28 mouse cellular contexts compared by ENCODE assay signal in genomic region chr6:134526275-134526674, GRCm38 (mm10). TPM values are rescaled to one million over a fixed set of nuclear protein-coding genes. Genes with fewer than 3 reads are reported as not detected.
A peak's percentile ranks its signal among the peaks of the same experiment; 100 is the strongest.
DNase-seq lines count a peak whose midpoint lies in the region; ATAC-seq lines count a peak whose summit lies in the region.
"Had no signal": no experiment of that assay in that cellular context is flagged by ENCODE, and none has a peak within 500 bp of the region (broad histone marks: within the 10 kb centered on the region; RNA-seq: fewer than 3 reads in every experiment).

No protein-coding gene starts in this region.

- 55% methylated on average over 5 of the region's 5 CpGs for WGBS in kidney, embryonic 15.5 days
- WGBS in liver, embryonic 13.5 days (ENCODE audit: insufficient replicate concordance): 20% methylated on average over 5 of the region's 5 CpGs
- WGBS in forebrain, embryonic 13.5 days: 93% methylated on average over 5 of the region's 5 CpGs
- 89% methylated on average over 5 of the region's 5 CpGs for WGBS in hindbrain, embryonic 12.5 days

- no peaks in the 10 kb centered on the region for H3K27me3 ChIP-seq in kidney, embryonic 15.5 days
- H3K27me3 ChIP-seq in liver, embryonic 13.5 days: no peaks in the 10 kb centered on the region
- no peaks in the 10 kb centered on the region for H3K27me3 ChIP-seq in forebrain, embryonic 13.5 days
- H3K27me3 ChIP-seq in hindbrain, embryonic 12.5 days: no peaks in the 10 kb centered on the region
- H3K27me3 ChIP-seq: embryonic facial prominence, embryonic 13.5 days; hindbrain, embryonic 13.5 days; midbrain, embryonic 12.5 days; neural tube, embryonic 12.5 days had no signal

- no peak overlapping the region for H3K9ac ChIP-seq in kidney, embryonic 15.5 days
- peak overlapping the region; percentile 42 for H3K9ac ChIP-seq in liver, embryonic 13.5 days
- H3K9ac ChIP-seq in forebrain, embryonic 13.5 days: no peak overlapping the region
- H3K9ac ChIP-seq in hindbrain, embryonic 12.5 days: no peak overlapping the region
- H3K9ac ChIP-seq: forebrain, postnatal 0 days; hindbrain, embryonic 13.5 days; lung, embryonic 14.5 days; midbrain, embryonic 12.5 days; neural tube, embryonic 12.5 days had no signal

- no peak for DNase-seq in kidney, postnatal 14 days
- DNase-seq in c-Kit-positive CD71-positive TER-119-positive erythroid progenitor cells, embryonic 14.5 days (ENCODE audit: low spot score): peak; percentile 54
- DNase-seq in liver, embryonic 13.5 days: peak; percentile 65
- DNase-seq in left cerebral cortex, adult 8-10 months (ENCODE audit: low spot score in 2 of 2): no peak
- DNase-seq: adrenal gland, adult 2 months; adrenal gland, postnatal 36 days; cerebellum, adult 11 months; cerebellum, adult 9-10 months; forebrain, postnatal 0 days; gastrocnemius, postnatal 36 days; heart, adult 18-20 months; heart, postnatal 36 days; left cerebral cortex, postnatal 4 days; lung, embryonic 14.5 days; lung, postnatal 14 days; thymus, postnatal 14 days had no signal

- H3K27ac ChIP-seq in kidney, embryonic 15.5 days: peak overlapping the region; percentile 67
- H3K27ac ChIP-seq in liver, embryonic 13.5 days: peak overlapping the region; percentile 75
- H3K27ac ChIP-seq in forebrain, embryonic 13.5 days: no peak overlapping the region
- no peak overlapping the region for H3K27ac ChIP-seq in hindbrain, embryonic 12.5 days
- H3K27ac ChIP-seq: hindbrain, embryonic 13.5 days; midbrain, embryonic 12.5 days; neural tube, embryonic 12.5 days had no signal

- no peak overlapping the region for H3K4me3 ChIP-seq in kidney, embryonic 15.5 days (replicated peaks)
- H3K4me3 ChIP-seq in liver, embryonic 13.5 days (replicated peaks): 0 out of 2 replicates have a peak overlapping the region, but pooled peaks have one; percentile 11
- H3K4me3 ChIP-seq in forebrain, embryonic 13.5 days: no peak overlapping the region
- H3K4me3 ChIP-seq in hindbrain, embryonic 12.5 days: no peak overlapping the region
- H3K4me3 ChIP-seq: embryonic facial prominence, embryonic 13.5 days; hindbrain, embryonic 13.5 days; midbrain, embryonic 12.5 days; myocyte; neural tube, embryonic 12.5 days had no signal

- no peak for ATAC-seq in kidney, embryonic 15.5 days (replicated peaks; ENCODE audit: low FRiP score)
- ATAC-seq in liver, embryonic 13.5 days (ENCODE audit: low read depth): peak; percentile 90
- peak; percentile 95 for ATAC-seq in megakaryocyte progenitor cell, adult 5-6 weeks (replicated peaks; ENCODE audit: poor library complexity)
- ATAC-seq in forebrain, embryonic 13.5 days: no peak
- no peak for ATAC-seq in hindbrain, embryonic 12.5 days (ENCODE audit: low FRiP score)
- ATAC-seq: activated CD4-positive, CD25-positive, alpha-beta regulatory T cell, adult 4 months; forebrain, postnatal 0 days; intestine, postnatal 0 days had no signal

- H3K4me1 ChIP-seq in kidney, embryonic 15.5 days: peaks cover 51% of the 10 kb centered on the region
- H3K4me1 ChIP-seq in liver, embryonic 13.5 days (replicated peaks): peaks cover 80% of the 10 kb centered on the region
- H3K4me1 ChIP-seq in forebrain, embryonic 13.5 days: peaks cover 21% of the 10 kb centered on the region
- H3K4me1 ChIP-seq in hindbrain, embryonic 12.5 days: peaks cover 19% of the 10 kb centered on the region

- no peaks in the 10 kb centered on the region for H3K9me3 ChIP-seq in kidney, embryonic 15.5 days (replicated peaks)
- no peaks in the 10 kb centered on the region for H3K9me3 ChIP-seq in liver, embryonic 13.5 days (replicated peaks)
- H3K9me3 ChIP-seq in forebrain, embryonic 13.5 days (replicated peaks): 0 out of 2 replicates have a peak, but pooled peaks cover 3% of the 10 kb centered on the region
- no peaks in the 10 kb centered on the region for H3K9me3 ChIP-seq in hindbrain, embryonic 12.5 days (replicated peaks)
- H3K9me3 ChIP-seq: embryonic facial prominence, embryonic 13.5 days; hindbrain, embryonic 13.5 days; neural tube, embryonic 12.5 days had no signal

- peaks cover 9% of the 10 kb centered on the region for H3K36me3 ChIP-seq in kidney, embryonic 15.5 days
- H3K36me3 ChIP-seq in liver, embryonic 13.5 days: peaks cover 7% of the 10 kb centered on the region
- H3K36me3 ChIP-seq in forebrain, embryonic 13.5 days (ENCODE audit: poor library complexity, severe bottlenecking): peaks cover 7% of the 10 kb centered on the region
- 0 out of 2 replicates have a peak, but pooled peaks cover 3% of the 10 kb centered on the region for H3K36me3 ChIP-seq in hindbrain, embryonic 12.5 days
- H3K36me3 ChIP-seq: midbrain, embryonic 12.5 days had no signal

- no peak overlapping the region for H3K4me2 ChIP-seq in kidney, embryonic 15.5 days
- peak overlapping the region; percentile 47 for H3K4me2 ChIP-seq in liver, embryonic 13.5 days
- no peak overlapping the region for H3K4me2 ChIP-seq in forebrain, embryonic 13.5 days
- no peak overlapping the region for H3K4me2 ChIP-seq in hindbrain, embryonic 12.5 days (replicated peaks)
- H3K4me2 ChIP-seq: embryonic facial prominence, embryonic 13.5 days; heart, embryonic 11.5 days; hindbrain, embryonic 13.5 days; lung, embryonic 14.5 days; midbrain, embryonic 12.5 days; neural tube, embryonic 12.5 days had no signal

RNA-seq across cellular contexts. Expression of gene Lrp6, which starts 40.5 kb away (rescaled TPM):
- polyA plus RNA-seq in kidney, embryonic 15.5 days (2015; fragmentation: Nextera tagmentation; extraction: Ambion mirVana): 34.5 and 37.5 TPM in 2 replicates
- polyA plus RNA-seq in liver, embryonic 13.5 days (2015; fragmentation: Nextera tagmentation; extraction: Ambion mirVana): 6.8 and 8.7 TPM in 2 replicates
- 24.4 and 33.8 TPM in 2 replicates for total RNA-seq in megakaryocyte progenitor cell, adult 5-6 weeks (2015)
- 32.4 and 33.2 TPM in 2 replicates for total RNA-seq in megakaryocyte progenitor cell, adult 5-6 weeks (2017)
- polyA plus RNA-seq in forebrain, embryonic 13.5 days (2015; fragmentation: Nextera tagmentation; extraction: Ambion mirVana): 22.5 and 26.6 TPM in 2 replicates
- polyA plus RNA-seq in hindbrain, embryonic 12.5 days (2016; fragmentation: Nextera tagmentation; extraction: Ambion mirVana): 38.2 and 39.2 TPM in 2 replicates
- total RNA-seq in left cerebral cortex, adult 8-10 months (2022): 10 to 100 TPM; 45.9 to 47.0 (median 46.4) TPM

Comparison
In these comparisons a context has a peak if more than half of its experiments do, and no peak if none do; other contexts are left out.
1. ATAC-seq: peak in liver, embryonic 13.5 days (single experiment) and megakaryocyte progenitor cell, adult 5-6 weeks (single experiment); none in kidney, embryonic 15.5 days (single experiment), forebrain, embryonic 13.5 days (single experiment) and hindbrain, embryonic 12.5 days (single experiment).
2. H3K27ac ChIP-seq: peak in kidney, embryonic 15.5 days (single experiment) and liver, embryonic 13.5 days (single experiment); none in forebrain, embryonic 13.5 days (single experiment) and hindbrain, embryonic 12.5 days (single experiment).
3. DNase-seq: peak in c-Kit-positive CD71-positive TER-119-positive erythroid progenitor cells, embryonic 14.5 days (single experiment) and liver, embryonic 13.5 days (single experiment); none in kidney, postnatal 14 days (single experiment) and left cerebral cortex, adult 8-10 months (0 of 2).